Mouse (Mus musculus): ENCODE measurements at regions not wholly inside any gene's neighbourhood (a gene's known extent, or its start where the extent isn't known, plus 50 kb on each side); places are given as distances from the start of the nearest gene placed in this dataset.
"Not testable (repeated sequence)": the region's sequence is repeated elsewhere in the genome, so short reads cannot be mapped to it uniquely, and the experiment has no call there.

GRCm38 (mm10) chr5:132929955-132930354 is 386.8 kb upstream of the Auts2 start:
- not testable (repeated sequence) for DNase-seq (ENCODE audit: low spot score)

GRCm38 (mm10) chr5:132923365-132923764 is 380.2 kb upstream of the Auts2 start:
- DNase-seq (ENCODE audit: low spot score): no peak

GRCm38 (mm10) chr5:132909056-132909455 is 365.9 kb upstream of the Auts2 start:
- DNase-seq (ENCODE audit: low spot score): no peak

GRCm38 (mm10) chr5:132908220-132908619 is 365.1 kb upstream of the Auts2 start:
- DNase-seq (ENCODE audit: low spot score): no peak

GRCm38 (mm10) chr5:132892591-132892990 is 349.4 kb upstream of the Auts2 start:
- no peak for DNase-seq (ENCODE audit: low spot score)

- DNase-seq (ENCODE audit: low spot score): no peak
Observed at GRCm38 (mm10) chr5:132884130-132884529, 341.0 kb upstream of the Auts2 start.

GRCm38 (mm10) chr5:132882291-132882690 is 339.1 kb upstream of the Auts2 start:
- DNase-seq (ENCODE audit: low spot score): no peak

- no peak for DNase-seq (ENCODE audit: low spot score)
Observed at GRCm38 (mm10) chr5:132881170-132881569, 338.0 kb upstream of the Auts2 start.

GRCm38 (mm10) chr5:132876336-132876840 is 333.2 kb upstream of the Auts2 start:
- no peak for DNase-seq (ENCODE audit: low spot score)

- no peak for DNase-seq (ENCODE audit: low spot score)
Observed at GRCm38 (mm10) chr5:132858846-132859510, 315.8 kb upstream of the Auts2 start.

- DNase-seq (ENCODE audit: low spot score): no peak
Observed at GRCm38 (mm10) chr5:132855619-132856510, 312.7 kb upstream of the Auts2 start.

- no peak for DNase-seq (ENCODE audit: low spot score)
Observed at GRCm38 (mm10) chr5:132850770-132851169, 307.6 kb upstream of the Auts2 start.

- no peak for DNase-seq (ENCODE audit: low spot score)
Observed at GRCm38 (mm10) chr5:132848086-132848485, 304.9 kb upstream of the Auts2 start.

GRCm38 (mm10) chr5:132843284-132843683 is 300.1 kb upstream of the Auts2 start:
- DNase-seq (ENCODE audit: low spot score): no peak

GRCm38 (mm10) chr5:132841794-132842193 is 298.6 kb upstream of the Auts2 start:
- no peak for DNase-seq (ENCODE audit: low spot score)

GRCm38 (mm10) chr5:132837420-132837819 is 294.3 kb upstream of the Auts2 start:
- DNase-seq (ENCODE audit: low spot score): no peak

GRCm38 (mm10) chr5:132828993-132829392 is 285.8 kb upstream of the Auts2 start:
- DNase-seq (ENCODE audit: low spot score): no peak

GRCm38 (mm10) chr5:132827555-132828333 is 284.6 kb upstream of the Auts2 start:
- DNase-seq (ENCODE audit: low spot score): no peak

- DNase-seq (ENCODE audit: low spot score): no peak
Observed at GRCm38 (mm10) chr5:132826009-132826408, 282.9 kb upstream of the Auts2 start.

GRCm38 (mm10) chr5:132817665-132818064 is 274.5 kb upstream of the Auts2 start:
- no peak for DNase-seq (ENCODE audit: low spot score)

- no peak for DNase-seq (ENCODE audit: low spot score)
Observed at GRCm38 (mm10) chr5:132809181-132809580, 266.0 kb upstream of the Auts2 start.

GRCm38 (mm10) chr5:132796061-132796460 is 252.9 kb upstream of the Auts2 start:
- no peak for DNase-seq (ENCODE audit: low spot score)

Data from adipocyte (in vitro differentiated cells).